Mouse (Mus musculus) heart, adult 10 weeks (tissue): ENCODE measurements around the gene Nuak1. TPM values are rescaled to one million over a fixed set of nuclear protein-coding genes. Genes with fewer than 3 reads are reported as not detected.

Experiments
- polyA plus RNA-seq: library from polyadenylated mRNA; stranded (reverse); fragments of 350-450 nt; fragmentation: Illumina TruSeq; extraction: RNeasy Lipid Tissue Mini Kit (QIAGEN cat#74804); gene quantifications from one replicate; pipeline ENCODE4 v1.2.3, GENCODE M21; 2014; ENCODE audit warnings: low read depth, low replicate concordance

Nuak1 gene
- 15.4 TPM for polyA plus RNA-seq

DNA sequence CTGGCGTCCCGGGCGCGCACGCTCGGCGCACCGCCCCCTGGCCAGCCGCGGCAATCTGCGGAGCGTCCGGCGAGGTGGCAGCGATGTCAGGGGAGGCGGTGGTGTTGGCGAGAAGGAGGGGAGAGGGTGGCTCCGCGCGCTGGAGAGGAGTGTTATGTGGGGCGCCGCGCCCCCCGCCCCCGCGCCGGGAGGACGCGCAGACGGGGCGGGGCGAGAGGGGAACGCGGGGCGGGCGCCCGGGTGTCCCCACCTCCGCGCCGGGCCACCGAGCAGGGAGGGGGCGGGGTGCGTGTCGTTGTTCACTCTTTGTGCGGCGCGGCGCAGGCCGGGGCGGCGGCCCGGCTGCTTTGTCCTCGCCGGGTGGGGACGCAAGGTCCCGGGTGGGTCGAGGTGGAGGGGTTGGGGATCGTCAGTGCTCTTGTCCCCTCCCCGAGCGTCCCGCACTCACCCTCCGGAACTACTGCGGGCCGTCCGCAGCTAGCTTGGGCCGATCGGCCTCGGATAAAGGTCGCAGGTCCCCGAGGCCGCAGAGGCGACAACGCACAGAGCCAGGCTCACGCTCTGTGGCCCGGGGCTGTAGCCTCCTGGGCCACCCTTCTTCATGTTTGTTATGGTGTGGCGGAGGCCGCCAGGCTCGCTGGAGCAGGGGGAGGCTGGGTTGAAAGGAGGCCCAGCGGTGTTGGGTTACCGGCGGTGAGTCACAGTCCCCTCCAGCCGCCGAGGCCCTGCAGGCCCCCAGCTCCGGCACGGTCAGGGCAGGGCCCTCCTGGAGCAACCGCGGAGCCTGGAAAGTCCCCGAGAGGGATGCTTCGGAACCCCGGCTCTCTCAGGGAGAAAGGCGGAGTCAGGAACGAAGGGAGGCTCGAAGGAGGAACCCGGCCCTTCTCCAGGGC is at the start of gene Nuak1:
TSS of gene Nuak1 (minus strand) at position 57 of the 893 bp plus-strand sequence.

Other genes with a start within 250 kb of the Nuak1 start
- 25.8 TPM for gene Ckap4, start 93.5 kb upstream of the Nuak1 start, polyA plus RNA-seq
- 130 TPM for gene Tcp11l2, start 136.0 kb upstream of the Nuak1 start, polyA plus RNA-seq
- gene Polr3b, start 181.7 kb upstream of the Nuak1 start, polyA plus RNA-seq, result 8.1 TPM